Mouse (Mus musculus): ENCODE results near the gene Mterf4. TPM values are rescaled to one million over a fixed set of nuclear protein-coding genes. Genes with fewer than 3 reads are reported as not detected.

Mterf4 gene
- polyA plus RNA-seq, 1 experiment from 2014 or later, result 22.2 TPM

Small RNA genes within 50 kb of the gene (microRNA-seq; reads per million reads assigned to microRNA genes)
- not detected for gene Mir6345 (ENCODE audit: borderline number of aligned reads)
- 0.54 reads per million for gene Mir6901 (ENCODE audit: borderline number of aligned reads)
- gene Mir6902 (ENCODE audit: borderline number of aligned reads), result 0.27 reads per million

Other genes starting within 250 kb of the Mterf4 start
- gene Kif1a, start 204.0 kb downstream of the Mterf4 start, polyA plus RNA-seq (2014; fragmentation: Nextera tagmentation; extraction: Ambion mirVana), result 5.7 and 6.3 TPM in 2 replicates
- gene Agxt, start 170.7 kb downstream of the Mterf4 start, polyA plus RNA-seq (2014; fragmentation: Nextera tagmentation; extraction: Ambion mirVana), result 0.61 TPM in 1 of 2 replicates, not detected in the other
- gene 2310007B03Rik, start 145.0 kb downstream of the Mterf4 start, polyA plus RNA-seq (2014; fragmentation: Nextera tagmentation; extraction: Ambion mirVana), result 0.11 TPM in 1 of 2 replicates, not detected in the other
- gene Crocc2, start 137.2 kb downstream of the Mterf4 start, polyA plus RNA-seq (2014; fragmentation: Nextera tagmentation; extraction: Ambion mirVana), result 0.10 and 0.24 TPM in 2 replicates
- 3.0 and 3.4 TPM in 2 replicates for gene Sned1, start 70.1 kb downstream of the Mterf4 start, polyA plus RNA-seq (2014; fragmentation: Nextera tagmentation; extraction: Ambion mirVana)
- 64.5 and 69.7 TPM in 2 replicates for gene Ppp1r7, start 36.9 kb upstream of the Mterf4 start, polyA plus RNA-seq (2014; fragmentation: Nextera tagmentation; extraction: Ambion mirVana)
- 8.0 and 8.9 TPM in 2 replicates for gene Pask, start 37.6 kb upstream of the Mterf4 start, polyA plus RNA-seq (2014; fragmentation: Nextera tagmentation; extraction: Ambion mirVana)
- 0.62 and 0.74 TPM in 2 replicates for gene Ano7, start 68.0 kb upstream of the Mterf4 start, polyA plus RNA-seq (2014; fragmentation: Nextera tagmentation; extraction: Ambion mirVana)
- 137 and 144 TPM in 2 replicates for gene Hdlbp, start 172.9 kb upstream of the Mterf4 start, polyA plus RNA-seq (2014; fragmentation: Nextera tagmentation; extraction: Ambion mirVana)
- 3.7 and 4.8 TPM in 2 replicates for gene Farp2, start 206.2 kb upstream of the Mterf4 start, polyA plus RNA-seq (2014; fragmentation: Nextera tagmentation; extraction: Ambion mirVana)

All from heart, embryonic 11.5 days (tissue).